Mouse (Mus musculus): ENCODE measurements around the gene Ube2d3.
A peak's percentile ranks its signal among the peaks of the same experiment; 100 is the strongest.
"Not testable (repeated sequence)": the region's sequence is repeated elsewhere in the genome, so short reads cannot be mapped to it uniquely, and the experiment has no call there.

Gene Ube2d3

DNA sequence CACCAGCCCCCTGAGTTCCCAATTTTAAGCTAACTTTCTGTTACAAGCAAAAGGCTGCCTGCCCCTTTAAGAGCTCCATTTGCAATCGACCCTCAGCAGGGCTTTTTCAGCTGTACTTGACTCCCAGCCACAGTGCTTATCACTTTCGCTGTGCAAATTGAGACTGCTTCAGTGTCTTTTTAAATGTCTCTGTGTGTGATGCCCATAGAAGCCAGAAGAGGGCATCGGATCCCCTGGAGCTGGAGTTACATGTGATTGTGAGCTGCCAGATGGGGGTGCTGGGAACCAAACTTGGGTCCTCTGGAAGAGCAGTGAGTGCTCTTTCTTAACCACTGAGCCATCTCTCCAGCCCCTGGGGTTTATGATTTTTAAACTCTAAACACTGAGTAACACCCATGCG, 60.0 kb downstream of the Ube2d3 start:
- DNase-seq = not testable (repeated sequence)

GRCm38 (mm10) chr3:135498891-135499290, 60.9 kb downstream of the Ube2d3 start:
- no peak for DNase-seq

DNA sequence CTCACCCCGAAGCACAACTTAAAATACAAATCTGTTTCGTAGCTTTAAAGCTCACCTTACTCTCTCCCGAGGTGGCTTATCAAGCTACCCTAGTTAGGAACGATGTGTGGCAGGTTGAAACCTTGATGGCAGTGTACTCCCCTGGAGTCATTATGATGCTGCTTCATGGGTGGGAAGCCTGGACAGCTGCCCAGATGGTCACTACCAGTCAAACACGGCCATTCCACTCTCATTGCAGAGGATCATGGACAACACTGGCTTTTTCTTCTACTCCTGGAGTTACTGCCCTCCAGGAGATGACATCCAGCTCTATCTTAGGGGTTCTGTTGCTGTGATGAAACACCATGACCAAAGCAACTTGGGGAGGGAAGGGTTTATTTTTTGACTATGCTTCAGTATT, 65.2 kb downstream of the Ube2d3 start:
- no peak for DNase-seq

DNA sequence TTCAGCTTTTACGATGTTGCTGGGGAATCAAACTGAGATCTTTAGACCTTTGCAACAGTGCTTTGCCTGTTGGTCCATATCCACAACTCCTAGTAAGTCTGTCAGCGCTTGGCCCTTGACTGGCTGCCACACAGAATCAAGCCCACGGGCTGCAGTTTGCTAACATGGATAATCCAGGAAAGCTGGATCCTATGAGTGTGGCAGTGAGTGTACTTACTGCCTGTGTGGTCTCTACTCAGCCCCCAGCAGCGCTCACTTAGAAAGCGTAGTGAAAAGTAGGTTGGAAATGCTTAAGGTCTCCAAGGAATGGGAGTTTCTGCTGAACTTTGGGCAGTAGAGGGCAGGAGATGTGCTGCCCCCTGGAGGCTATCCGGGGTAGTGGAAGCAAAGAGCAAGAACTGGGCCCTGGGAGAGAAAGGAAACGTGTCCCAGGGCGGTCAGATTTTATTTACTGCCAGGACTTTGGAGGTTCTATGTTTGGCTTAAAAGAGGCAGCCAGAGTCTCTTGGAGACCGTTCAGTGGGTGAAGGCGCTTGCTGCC, 67.5 kb downstream of the Ube2d3 start:
- DNase-seq = peak; percentile 65

DNA sequence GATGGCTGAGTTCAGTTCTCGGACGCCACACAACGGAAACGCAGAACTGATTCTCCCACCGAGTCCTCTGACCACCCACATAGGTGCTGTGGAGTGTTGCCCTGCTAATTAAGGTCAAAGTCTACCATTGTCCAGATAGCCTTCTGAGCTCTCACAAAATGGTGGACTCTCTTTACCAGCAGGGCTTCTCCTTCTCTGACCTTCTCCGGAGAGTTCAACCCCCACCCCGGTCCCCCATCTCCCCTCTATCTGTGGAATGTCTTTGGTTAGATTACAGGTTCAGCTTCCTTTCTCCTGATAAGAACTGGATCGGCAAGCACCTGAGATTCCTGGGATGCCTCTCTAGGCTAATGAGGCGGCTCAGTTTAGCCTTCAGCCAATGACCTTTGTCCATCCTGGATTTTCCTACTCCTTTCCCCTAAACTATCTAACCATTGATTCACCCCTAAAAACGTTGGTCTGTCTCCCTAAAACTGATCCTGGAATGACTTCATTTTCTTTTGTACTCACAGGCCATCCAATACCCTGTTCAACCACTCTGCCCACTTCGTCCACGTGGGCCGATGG, 68.0 kb downstream of the Ube2d3 start:
- no peak for DNase-seq

GRCm38 (mm10) chr3:135507506-135507905, 69.6 kb downstream of the Ube2d3 start:
- no peak for DNase-seq

- DNase-seq = no peak
These were observed 70.2 kb downstream of the Ube2d3 start for GRCm38 (mm10) chr3:135508191-135508590.

- DNase-seq = no peak
These were observed 72.4 kb downstream of the Ube2d3 start for GRCm38 (mm10) chr3:135510372-135510771.

DNA sequence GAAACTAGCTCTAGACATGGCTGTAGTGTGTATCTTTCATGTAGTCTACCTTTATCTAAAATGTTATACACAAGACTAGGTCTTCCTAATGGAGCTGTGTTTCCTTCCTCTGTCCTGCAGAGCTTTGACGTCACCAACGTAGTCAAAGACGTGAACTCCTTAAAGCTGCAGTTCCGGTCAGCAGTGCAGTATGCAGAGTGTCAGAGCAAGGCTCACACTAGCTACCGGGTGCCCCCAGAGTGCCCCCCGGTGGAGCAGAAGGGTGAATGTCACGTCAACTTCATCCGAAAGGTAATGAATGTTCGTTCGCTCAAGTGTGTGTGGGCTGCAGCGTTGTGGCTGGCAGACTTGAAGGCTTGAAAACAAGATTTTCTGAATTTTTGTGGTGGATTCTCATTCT, 73.7 kb downstream of the Ube2d3 start:
- DNase-seq = no peak

DNA sequence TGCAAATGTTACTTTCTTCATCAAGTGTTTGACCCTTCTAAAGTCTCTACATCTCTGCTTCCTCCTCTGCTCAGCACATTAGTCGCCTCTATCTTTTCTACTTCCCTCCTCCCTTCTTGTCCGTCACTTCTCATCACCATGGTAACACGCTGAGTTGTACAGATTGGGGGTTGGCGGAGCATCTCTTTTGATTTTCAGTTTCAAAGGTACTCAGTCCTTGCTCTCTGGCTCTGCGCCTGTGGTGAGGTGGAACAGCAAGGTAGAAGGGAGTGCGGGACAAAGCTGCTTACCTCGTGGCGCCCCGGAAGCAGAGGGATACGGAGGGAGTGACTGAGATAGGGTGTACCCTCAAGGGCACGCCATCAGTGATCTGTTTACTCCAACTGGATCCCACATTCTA, 75.3 kb downstream of the Ube2d3 start:
- DNase-seq = no peak

DNA sequence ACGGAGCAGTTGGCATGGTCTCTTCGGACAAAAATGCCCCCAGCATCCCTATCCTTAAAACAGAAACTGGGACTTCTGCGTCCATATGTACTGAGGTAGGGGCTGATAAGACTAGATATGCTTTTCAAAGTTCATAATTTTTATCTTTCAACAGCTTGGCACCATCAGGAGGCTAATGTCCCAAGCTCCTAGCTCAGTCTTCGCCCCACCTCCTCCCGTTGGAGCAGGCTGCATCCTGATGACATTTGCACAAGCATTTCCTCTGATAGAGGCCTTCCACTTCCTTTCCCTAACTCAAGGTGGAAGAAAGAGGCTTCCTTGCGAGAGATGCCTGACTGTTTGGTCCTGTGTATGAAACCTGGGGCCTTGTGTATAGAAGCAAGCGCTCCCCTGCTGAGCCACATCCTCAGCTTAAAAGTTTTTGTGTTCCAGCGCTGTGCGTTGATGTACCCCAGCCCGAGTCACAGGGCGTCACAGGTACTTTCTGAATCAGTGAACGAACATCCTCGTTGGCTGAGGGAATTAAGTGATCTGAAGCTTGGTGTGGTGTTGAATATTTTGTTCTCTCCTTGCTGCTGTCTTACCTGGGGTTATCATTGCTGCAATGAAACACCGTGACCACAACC, 76.0 kb downstream of the Ube2d3 start:
- DNase-seq = no peak

- no peak for DNase-seq
These were observed 77.3 kb downstream of the Ube2d3 start for GRCm38 (mm10) chr3:135515246-135515645.

DNA sequence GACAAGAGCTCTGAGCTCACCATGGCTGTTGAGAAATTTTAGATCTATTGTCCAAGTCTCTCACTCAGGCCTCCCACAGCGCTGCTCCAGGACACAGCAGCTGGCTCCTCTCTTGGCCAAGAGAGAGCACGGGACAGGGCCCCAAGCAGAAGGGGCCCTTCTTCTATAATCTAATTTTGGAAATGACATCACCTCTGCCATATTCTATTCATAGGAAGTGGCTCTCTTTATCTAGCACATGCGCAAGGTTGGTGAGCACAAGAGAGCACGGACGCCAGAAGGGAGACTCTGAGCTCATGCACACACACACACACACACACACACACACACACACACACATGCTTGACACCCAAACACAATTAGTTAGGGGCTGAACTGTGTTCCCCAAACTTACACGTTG, 78.9 kb downstream of the Ube2d3 start:
- DNase-seq = peak; percentile 48

All from cerebellum, adult 8-10 months (tissue).